Mouse (Mus musculus) brain, embryonic 18.5 days (tissue): ENCODE results near the gene Irf2bp2.
"Not testable (repeated sequence)": the region's sequence is repeated elsewhere in the genome, so short reads cannot be mapped to it uniquely, and the experiment has no call there.

Experiments
- DNase-seq: peaks from one replicate; pipeline ENCODE4 v3.0.0-alpha.2; 2012; ENCODE audit warnings: low read depth, low spot score

Gene Irf2bp2

DNA sequence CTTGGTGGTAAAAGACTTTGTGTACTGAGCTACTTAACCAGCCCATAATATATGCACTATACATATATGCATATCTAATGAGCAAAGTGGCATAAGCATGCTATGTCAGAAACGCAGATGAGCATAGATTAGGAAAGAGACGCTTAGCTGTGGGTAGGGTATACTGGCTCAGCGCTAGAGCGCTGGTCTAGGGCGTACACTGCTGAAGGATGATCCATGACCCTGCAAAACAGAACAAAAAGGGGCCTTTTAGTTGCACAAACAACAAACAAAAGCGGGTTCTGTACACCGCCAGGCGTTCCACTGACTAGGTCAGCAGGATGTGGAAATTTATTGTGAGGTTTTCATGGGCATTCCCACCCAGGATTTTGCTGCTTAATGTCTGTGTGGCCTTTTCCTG lies 8.9 kb upstream of the Irf2bp2 start:
- DNase-seq: no peak

DNA sequence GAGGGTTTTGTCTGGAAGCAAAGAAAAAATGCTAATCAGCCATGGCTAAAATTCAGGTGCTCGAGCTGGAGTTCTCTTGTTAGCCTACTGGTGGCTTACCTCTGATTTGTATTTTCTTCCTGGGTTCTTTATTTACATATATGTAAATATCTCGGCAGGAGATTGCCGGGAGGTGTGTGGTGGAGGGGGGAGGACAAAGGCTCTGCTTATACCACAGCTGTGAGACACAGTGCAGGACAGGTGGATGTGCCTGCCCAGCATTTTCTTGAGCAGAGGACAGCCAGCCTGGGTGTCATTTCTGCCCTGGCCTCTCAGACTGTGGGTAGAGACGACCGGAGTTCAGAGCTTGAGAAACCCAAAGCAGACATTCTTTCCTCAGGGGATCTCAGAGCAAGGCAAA lies 7.5 kb upstream of the Irf2bp2 start:
- no peak for DNase-seq

DNA sequence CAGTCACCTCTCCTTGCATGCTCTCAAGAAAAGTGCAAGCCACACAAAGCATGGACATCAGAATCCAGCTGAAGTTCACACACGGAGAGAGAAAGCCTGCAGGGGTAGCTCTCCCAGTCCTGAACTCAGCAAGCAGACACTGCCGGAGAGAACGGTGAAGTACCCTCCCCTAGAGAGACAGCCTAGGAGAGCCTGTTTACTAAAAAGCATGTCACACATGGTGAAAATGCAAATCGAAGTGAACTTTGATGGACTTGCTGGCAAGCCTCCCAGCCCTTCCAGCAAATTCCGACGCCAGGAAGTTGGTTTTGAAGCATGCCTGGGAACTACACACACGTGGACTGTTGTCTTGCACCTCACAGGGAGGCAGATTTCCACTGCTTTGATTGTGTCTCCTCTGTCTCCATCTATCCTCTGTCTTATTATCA lies 7.0 kb upstream of the Irf2bp2 start:
- no peak for DNase-seq

DNA sequence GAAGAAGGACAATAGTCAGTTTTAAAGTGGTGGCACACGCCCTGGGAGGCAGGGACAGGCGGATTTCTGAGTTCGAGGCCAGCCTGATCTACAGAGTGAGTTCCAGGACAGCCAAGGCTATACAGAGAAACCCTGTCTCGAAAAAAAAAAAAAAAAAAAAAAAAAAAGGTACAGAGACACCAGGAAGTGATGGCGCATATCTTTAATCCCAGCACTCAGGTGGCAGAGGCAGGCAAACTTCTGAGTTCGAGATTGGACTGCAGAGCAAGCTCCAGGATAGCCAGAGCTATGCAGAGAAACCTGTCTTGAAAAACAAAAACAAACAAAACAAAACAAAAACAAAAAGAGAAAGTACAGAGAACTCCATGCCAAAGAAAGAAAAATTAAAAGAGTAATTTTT lies 6.6 kb upstream of the Irf2bp2 start:
- not testable (repeated sequence) for DNase-seq

DNA sequence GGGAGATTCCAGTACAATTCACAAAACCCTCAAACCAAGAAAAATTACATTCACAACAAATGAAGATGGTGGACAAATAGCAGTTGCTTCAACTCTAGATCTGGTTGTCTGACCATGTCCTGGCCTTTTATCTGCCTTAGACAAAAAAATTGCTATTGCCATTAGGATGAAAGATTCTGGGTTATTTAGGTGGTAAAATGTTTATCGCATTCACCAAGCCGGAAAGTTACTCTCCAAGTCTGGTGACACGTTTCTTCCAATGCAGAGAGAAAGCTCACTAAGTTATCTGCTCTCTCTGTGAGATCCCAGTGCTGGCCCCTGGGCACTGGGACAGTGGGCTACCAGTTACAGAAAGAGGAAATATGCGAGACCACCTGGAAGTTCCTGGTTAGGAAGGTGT lies 5.5 kb upstream of the Irf2bp2 start:
- DNase-seq: no peak

DNA sequence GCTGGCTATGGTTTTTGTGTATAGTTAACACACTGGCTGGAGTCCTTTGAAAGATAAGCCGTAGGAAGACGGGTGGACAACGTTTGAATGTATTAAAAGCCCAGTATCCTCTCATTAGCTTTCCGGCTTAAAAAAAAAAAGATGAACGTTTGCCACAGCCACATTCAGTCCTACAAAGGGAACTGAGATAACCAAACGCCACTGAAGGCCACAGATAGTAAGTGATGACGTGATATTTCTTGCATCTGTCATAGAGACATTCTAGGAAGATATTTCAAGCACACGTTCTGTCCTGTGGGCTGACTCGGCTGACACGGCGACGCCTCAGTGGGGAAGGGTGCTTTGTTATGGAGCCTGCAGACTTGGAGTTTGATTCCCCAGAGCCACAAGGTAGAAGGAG lies 4.4 kb upstream of the Irf2bp2 start:
- DNase-seq: no peak

DNA sequence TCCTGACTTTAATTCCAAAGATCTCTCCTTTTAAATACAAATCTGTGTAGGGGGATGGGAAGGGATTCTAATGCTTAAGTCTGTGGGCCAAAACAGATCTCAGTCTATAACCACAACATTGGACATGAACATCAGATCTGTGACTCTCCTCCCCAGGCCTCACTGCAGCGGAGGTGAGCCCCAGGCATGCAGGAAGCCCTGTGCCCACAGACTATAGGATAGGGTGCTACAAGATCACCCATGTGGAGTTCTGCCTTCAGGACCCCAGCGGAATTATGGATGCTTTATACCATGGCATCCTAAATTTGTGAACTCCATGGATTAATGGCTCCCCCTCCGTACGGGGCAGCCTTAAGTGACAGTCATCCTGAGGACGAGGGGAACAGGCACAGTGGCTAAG lies 2.9 kb upstream of the Irf2bp2 start:
- DNase-seq: no peak

DNA sequence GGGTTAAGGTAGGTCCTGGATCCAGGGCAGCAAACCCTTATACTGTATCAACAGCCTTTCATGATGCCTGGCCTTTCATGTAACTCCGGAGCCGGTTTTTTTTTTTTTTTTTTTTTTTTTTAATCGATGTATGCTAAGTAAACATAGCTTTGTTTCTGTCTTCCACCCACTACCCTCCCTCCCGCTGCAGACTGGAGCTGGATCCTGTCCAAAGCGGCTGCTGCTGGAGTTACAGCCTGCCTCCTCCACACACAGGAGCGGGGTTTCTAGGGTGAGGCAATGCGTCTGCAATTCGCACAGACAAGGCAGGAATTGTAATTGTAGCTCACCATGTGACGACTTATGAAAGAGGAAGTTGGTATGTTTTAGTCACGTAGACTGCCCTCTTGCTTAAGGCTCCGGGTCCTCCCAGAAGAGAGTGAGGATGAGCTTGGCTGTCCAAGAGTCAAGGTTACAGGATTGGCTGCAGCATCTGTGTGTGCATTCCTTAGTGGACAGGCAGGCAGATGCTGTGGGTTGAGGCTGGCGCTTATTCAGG lies 2.4 kb upstream of the Irf2bp2 start:
- DNase-seq: peak; percentile 79

DNA sequence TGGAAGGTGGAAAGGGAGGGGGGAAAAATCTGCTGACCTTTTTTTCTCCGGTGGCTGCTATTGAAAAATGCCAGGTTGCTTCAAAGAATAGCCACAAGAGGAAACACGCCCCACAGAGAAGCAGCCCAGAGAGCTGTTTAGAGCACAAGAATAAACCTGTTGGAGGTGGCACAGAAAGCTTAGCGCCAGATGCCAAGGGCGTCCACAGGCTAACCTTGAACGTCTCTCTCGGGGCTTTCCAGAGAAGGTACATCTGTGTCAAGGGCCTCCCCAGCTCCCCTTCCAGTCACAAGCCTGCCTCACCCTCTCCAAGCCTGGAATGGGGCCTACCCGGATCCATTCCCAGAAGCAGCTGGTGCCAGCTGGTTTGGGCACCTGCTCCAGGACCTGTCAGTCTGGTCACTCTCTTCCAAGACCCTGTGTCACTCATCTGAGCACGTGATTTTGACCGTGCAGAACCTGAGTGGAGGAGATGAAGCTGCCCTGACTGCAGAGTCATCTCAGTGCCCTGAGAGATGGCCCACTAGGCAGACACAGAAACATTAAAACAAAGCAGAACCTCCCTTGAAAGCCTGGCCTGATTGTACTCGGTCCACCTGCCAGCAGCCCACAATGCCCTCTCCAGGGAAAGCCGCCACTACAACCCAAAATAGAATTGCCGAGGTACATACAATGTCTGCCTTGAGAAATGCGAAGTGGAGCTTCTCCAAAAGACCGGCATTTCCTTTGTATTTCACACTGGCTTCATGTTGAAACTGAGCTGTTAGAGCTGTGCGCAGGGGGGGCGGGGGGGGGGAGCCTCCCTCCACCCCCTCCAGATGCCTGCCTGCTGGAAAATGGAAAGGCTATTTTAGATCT lies 1.6 kb upstream of the Irf2bp2 start:
- DNase-seq: no peak

DNA sequence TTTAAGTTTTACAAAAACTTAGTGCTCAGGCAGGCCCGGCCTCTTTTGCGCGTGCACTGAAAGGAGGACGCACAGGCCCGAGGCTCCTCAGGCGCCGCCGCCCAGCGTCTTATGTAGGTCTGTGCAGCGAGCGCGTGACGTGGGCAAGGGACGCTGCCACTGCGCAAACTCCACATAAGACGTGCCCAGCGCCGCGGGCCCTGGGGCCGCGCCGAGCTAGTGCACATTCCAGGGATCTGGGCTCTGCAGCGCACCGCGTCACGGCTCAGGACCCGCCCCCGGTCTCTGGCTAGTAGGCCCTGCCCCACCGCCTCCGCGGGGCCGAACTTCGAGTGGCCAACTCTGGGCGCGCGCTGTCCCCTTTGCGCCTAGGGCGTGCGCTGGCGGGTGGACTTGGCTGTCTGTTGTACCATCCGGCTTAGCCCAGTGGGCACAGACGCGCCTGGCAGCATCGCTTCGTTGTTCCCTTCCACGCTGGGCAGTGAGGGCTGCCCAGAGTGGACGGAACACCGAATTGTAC lies 755 bp upstream of the Irf2bp2 start:
- DNase-seq: peak; percentile 97

DNA sequence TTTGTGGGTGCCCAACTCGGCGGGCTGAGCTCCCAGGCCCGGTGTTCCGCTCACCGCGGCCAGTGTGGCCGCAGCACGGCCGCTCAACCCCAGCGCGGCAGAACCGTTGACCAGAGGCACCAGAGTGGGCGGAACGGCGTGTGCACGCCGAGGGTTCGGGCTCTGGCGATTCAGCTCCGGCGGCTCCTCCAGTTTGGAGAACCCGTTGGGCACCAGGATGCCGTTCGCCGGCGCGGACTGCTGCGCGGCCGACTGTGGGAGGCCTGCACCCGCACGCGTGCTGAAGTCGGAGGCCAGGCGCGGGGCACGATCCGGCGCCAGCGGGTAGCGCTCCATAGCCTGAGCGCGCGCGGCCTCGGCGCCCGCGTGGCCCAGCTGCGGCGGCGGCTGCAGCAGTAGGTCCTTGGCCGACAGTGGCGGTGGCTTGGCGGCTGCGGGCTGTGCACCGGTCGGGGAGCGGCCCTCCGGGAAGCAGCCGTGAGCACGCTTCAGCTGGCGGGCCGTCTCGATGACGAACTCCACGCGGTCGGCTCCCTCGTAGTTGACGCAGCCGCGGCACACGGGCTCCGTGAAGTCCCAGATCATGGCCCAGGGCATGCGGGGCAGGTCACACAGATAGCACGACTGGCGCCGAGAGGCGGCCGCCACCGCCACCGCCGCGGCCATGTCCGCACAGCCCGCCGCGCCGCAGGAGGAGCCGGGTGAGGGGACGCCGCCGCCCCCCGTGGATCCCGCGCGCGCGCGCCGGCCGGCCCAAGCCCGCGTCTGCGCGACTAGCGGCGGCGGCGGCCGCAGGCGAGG lies 815 bp downstream of the Irf2bp2 start:
- DNase-seq: no peak

DNA sequence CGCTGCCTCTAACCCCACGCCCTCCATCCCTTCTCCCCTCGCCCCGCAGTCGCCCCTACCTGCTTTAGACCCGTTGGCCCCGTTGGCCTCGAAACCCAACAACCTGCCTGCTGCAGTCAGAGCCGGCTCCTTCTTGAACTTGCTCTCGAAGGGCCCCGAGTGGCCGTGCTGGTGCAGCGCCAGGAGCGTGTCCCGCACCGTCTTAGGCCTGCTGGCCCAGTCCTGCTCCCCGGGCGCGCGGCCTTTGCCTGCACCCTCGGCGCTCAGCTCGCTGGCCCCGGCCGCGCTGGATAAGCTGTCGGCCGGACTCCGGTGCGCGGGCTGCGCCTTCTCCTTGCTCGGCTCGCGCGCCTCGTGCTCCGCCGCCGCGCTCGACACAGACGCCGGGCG lies 1.4 kb downstream of the Irf2bp2 start:
- DNase-seq: no peak

DNA sequence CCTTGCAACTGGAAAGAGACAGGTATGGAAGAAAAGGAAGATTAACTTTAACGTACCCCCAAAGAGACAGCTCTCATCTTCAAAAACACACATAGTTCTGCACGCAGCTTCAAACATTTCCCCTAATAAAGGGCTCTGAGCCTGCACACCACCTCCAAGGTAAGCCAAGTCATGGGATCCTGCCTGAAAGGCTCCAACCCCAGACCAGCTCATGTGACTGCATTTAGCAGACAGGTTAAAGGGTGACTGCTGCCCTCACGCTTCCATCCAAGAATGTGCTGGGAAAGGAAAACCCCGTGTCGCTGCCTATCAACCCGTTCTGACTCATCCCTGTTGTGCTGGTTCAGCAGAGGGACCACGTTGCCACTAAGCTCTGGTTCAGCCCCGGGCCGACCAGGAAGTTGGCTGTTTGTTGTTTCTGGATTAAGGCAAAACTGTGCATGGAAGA lies 1.9 kb downstream of the Irf2bp2 start:
- no peak for DNase-seq

DNA sequence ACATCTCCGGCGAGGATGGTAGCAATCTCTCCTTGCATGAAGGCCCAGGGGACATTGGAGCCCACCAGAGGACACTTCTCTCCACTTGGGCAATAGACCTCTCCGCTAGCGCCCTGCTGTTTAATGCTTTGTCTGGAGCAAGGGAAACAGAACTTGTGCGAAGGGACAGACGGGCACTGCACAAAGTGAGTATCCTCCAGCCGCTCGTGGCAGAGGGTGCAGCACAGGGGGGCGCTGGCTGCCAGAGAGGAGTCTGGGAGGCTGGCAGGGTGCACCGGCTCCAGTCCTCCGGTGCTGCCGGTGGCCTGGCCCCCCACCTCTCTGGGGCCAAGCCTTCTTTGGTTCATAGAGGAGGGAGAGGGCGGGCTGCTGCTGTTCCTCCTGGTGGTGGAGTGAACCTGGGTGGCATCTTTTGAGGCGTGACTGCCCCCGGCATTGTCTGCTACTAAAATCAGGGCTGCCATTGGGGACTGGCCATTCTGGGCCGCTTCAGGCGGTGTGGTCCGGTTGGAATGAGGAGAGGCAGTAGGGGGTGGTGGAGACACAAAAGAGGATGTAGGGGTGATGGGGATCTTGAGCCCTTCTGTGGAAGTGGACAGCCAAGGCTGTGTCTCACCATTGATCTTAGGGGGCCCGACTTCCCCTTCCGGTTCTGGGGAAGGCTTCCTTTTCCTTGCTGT lies 2.5 kb downstream of the Irf2bp2 start:
- no peak for DNase-seq

DNA sequence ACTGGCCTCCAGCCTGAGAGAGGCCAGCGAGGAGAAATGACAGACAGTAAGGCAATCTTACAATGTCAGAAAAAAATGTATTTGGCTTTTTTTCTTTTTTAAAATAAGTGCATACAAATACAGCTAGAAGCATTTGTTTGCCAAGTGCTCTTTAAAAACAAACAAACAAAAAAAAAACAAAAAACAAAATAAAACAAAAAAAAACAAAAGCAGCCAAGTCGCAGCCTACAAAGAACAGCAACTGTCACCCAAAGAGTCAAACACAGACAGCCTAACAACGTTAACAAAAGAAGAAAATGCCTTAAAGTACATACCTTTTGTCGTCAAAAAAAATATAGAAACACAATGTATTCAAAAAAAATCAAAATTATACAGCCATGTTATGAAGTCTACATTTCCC lies 3.2 kb downstream of the Irf2bp2 start:
- DNase-seq: no peak

DNA sequence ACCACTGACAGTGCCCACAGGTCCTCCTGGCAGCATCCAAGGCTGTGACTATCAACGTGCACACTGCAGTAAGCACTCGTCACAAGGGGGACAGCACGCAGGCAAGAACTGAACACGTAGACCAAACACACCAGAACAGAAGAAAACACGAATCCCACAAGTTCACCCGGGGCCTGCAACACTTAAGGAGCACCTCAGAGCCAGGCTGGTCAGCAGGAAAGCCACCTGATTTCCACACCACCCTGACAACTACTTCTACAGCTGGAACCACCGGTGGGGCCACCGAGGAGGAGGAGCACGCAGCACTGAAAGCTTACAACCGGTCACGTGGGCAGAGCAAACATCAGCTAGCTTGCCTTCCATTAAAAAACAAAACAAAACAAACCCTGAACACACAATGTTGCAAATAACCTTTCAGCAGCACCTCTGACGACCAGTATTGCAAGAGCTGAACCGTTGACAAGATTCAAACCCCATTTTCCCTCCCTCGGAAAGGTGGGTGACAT lies 3.7 kb downstream of the Irf2bp2 start:
- DNase-seq: no peak

DNA sequence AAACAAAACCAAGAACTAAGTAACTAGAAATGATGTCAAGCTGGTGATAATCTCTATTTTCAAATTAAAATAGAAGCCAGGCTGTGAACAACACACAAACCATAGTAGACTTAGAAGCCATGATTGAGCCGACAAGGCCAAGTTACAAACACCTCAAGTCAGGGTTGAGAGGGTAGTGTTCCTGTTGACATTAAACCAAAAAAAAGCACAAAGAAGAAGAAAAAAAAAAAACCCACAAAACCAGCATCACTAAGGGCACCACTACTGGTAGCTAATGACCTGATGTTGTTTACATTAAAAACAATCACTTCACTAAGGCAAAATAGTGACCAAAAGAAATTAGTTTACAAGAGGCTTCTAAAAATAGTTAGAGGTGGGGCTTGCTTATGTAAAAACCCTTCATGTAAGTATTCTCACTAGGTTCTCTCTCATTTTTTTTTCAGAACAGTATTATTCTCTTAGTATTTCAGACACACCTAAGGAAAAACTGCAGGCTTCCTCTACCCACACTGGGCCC lies 4.2 kb downstream of the Irf2bp2 start:
- DNase-seq: no peak

DNA sequence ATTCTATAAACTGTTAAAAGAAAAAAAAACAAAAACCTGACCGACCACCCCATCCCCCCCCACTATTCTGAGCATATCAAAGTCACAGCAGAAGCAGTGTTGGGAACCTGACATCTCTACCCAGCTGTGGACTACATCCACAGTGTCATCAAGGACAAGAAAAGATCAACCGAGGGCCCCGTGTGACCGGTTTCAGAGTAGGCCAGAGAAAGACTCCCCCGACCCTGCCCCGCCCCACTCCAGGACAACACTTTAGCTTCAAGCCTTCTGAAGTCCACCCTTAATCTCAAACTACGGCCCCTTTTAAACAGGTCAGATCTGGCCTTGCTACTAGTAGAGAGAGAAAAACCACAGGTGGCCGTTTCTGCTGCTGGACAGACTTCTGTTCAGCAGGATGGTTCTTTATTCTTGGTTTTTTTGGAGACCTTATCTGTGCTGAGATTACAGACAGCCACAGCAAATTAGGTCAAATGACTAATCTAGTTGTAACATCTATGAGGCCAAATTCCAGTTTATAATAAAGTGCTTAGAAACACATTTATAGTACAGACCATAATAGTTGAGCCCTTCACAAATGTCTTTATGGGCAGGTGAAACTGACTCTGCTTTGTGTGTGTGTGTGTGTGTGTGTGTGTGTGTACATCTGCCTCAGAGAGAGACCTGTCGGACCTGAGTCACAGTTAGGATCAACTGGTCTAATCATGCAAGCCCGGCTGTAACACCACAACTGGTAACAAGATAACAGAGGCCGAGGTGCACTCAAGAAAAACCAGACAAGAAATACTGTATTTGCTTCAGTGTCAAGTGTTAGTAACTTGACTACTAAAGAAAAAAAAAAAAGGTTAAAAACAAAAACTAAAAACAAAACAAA lies 4.9 kb downstream of the Irf2bp2 start:
- no peak for DNase-seq

DNA sequence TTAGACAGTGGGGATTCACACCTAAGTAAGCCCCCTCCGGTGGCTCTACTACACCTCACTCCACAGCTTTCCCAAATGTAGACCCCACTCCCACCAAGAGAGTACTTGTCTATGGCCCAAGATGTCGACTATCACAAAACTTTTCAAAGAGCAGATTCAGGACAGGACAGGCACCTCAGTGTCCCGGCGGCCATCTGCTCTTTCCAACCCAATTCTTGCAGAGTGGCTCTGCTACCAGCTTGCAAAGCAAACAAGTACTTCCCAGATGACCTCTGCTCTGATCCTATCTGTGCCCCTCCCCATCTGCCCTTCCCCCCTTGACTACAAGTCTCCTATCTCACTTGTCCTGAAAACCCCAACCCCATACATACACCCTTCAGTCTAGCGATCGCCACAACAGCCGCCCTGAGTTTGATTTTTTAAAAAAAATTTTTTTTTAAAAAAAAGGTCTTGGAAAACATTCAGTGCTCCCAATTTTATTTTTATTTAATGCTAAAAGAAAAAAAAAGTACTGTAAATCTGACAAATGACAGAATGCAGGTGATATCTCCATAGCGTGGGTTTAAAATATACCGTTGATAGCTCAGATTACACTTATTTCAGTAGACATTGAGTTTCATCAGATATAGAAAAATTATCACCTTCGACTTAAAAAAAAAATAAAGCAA lies 5.8 kb downstream of the Irf2bp2 start:
- DNase-seq: no peak
